Mouse (Mus musculus) heart, postnatal 10 days (tissue): ENCODE data around the gene Ppm1m. TPM values are rescaled to one million over a fixed set of nuclear protein-coding genes. Genes with fewer than 3 reads are reported as not detected.

ENCODE experiments used
- DNase-seq, 2 experiments: peaks; one replicate each; pipeline ENCODE4 v3.0.0; 2021
- intact Hi-C: fragments of 180-260 bp; cut with DNase I; formaldehyde crosslinking; loops from one replicate; pipeline ENCODE4 v1.15.1; 2025
- total RNA-seq, 2 experiments: library from RNA; stranded (reverse); gene quantifications; 2 replicates each; pipeline ENCODE4 v1.2.3; 2021

Gene Ppm1m
- 10 to 100 TPM; 15.4 to 19.5 TPM for total RNA-seq

- no peak for DNase-seq
- intact Hi-C loops = no loop called here
Measured at GRCm38 (mm10) chr9:106199535-106200272, at the start of gene Ppm1m. Gene Ppm1m (minus strand): TSS chr9:106199746.

- intact Hi-C loops = no loop called here
- peak in 1 of 2 experiments; percentile 58 for DNase-seq
Measured at GRCm38 (mm10) chr9:106242813-106243488, 43.4 kb upstream of the Ppm1m start.

DNA sequence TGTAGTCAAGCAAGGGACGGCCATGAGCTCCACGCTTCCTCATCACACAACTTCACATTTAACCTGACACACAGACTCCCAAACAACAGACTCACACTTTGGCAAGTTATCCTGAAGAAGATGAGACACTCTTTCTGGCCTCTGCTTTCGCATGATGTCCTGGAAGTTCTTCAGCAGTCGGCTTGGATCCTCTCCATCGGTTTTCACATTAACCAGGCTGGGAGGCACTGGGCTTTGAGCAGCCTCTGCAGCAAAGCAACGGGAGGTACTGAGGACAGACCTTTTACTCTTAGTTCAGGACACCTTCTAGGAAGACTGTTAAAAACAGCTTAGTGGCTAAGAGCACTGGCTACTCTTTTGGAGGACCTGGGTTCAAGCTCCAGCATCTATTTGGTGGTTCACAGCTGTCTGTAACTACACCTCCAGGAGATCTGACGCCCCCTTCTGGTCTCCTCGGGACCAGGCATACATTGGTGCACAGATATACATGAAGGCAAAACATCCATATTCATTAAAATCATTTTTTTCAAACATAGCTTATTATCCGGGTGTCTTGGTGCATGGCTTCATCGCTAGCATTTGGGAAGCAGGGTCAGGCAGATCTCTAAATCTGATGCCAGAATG, 42.1 kb upstream of the Ppm1m start:
- DNase-seq = no peak
- intact Hi-C loops = no loop called here

DNA sequence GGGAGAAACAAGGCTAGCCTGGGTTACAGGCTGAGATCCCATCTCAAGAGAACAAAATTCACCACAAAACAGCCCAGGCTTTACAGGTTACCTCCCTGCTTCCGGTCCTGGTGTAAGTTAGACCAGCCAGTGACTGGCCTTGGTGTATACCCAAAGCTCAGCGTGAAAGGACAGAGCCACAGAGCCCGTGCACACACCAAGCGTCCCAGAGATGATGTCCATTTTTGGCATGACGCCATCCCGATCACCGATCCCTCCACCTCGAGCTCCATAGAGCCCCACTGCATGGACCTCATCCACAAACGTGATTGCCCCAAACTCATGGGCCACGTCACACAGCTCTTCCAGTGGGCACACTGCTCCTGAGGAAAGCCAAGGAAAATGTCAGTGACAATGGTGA, 38.3 kb upstream of the Ppm1m start:
- DNase-seq = no peak
- intact Hi-C loops = no loop called here

- intact Hi-C loops = no loop called here
- DNase-seq = no peak
Measured at GRCm38 (mm10) chr9:106237401-106237800, 37.9 kb upstream of the Ppm1m start.

GRCm38 (mm10) chr9:106236818-106237211, 37.3 kb upstream of the Ppm1m start:
- intact Hi-C loops = no loop called here

GRCm38 (mm10) chr9:106236156-106236817, 36.7 kb upstream of the Ppm1m start:
- DNase-seq = no peak
- intact Hi-C loops = no loop called here

More at GRCm38 (mm10) chr9:106236818-106237211, 37.3 kb upstream of the Ppm1m start:
- DNase-seq = no peak

GRCm38 (mm10) chr9:106235194-106235830, 35.8 kb upstream of the Ppm1m start:
- intact Hi-C loops = no loop called here
- DNase-seq = peak; percentile 63 to 64

GRCm38 (mm10) chr9:106233953-106234352, 34.4 kb upstream of the Ppm1m start:
- intact Hi-C loops = loop anchor here (5.0 kb wide), 1 partner anchor 43 kb away; no protein-coding TSS in a partner anchor
- DNase-seq = no peak

GRCm38 (mm10) chr9:106232956-106233355, 33.4 kb upstream of the Ppm1m start:
- intact Hi-C loops = loop anchor here (5.0 kb wide), 1 partner anchor 44 kb away; no protein-coding TSS in a partner anchor

GRCm38 (mm10) chr9:106231816-106232215, 32.3 kb upstream of the Ppm1m start:
- intact Hi-C loops = loop anchor here (5.0 kb wide), 1 partner anchor 45 kb away; no protein-coding TSS in a partner anchor
- DNase-seq = no peak

More at GRCm38 (mm10) chr9:106232956-106233355, 33.4 kb upstream of the Ppm1m start:
- no peak for DNase-seq

DNA sequence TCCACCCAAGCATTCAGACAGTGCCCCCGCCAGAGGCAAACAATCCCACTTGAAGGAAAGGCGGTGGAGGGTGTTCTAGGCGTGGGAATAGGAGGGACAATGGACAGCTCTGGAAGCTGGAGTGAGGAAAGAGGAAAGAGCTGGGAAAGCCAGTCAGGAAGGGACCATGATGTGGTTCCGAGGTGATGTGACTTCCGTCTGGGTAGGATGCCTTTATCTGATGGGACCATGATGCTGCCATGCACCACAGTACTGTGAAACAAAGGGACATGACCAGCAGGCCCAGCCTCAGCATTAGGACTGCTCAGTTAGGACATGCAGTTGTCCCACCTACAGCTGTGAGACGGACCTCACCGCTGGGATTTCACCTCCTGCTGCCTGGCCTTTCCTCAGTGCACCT, 31.7 kb upstream of the Ppm1m start:
- intact Hi-C loops = loop anchor here (5.0 kb wide), 1 partner anchor 46 kb away; no protein-coding TSS in a partner anchor
- no peak for DNase-seq

DNA sequence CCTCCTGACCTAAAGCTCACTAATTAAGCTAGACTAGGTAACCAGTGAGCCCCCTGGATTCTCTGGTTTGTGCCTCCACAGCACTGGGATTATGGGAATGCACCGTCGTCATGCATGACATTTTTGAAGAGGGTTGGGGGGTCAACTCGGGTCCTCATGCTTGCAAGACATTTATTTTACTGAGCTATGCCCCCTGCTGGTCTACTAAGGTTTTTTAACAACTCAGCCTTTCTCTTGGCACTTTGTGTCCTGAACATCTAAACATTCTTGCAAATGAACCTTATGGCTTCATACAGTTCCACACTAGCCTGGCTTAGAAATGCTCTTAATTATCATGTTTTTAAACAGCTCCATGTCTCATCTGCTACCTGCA, 31.2 kb upstream of the Ppm1m start:
- intact Hi-C loops = loop anchor here (5.0 kb wide), 1 partner anchor 47 kb away; no protein-coding TSS in a partner anchor
- no peak for DNase-seq

DNA sequence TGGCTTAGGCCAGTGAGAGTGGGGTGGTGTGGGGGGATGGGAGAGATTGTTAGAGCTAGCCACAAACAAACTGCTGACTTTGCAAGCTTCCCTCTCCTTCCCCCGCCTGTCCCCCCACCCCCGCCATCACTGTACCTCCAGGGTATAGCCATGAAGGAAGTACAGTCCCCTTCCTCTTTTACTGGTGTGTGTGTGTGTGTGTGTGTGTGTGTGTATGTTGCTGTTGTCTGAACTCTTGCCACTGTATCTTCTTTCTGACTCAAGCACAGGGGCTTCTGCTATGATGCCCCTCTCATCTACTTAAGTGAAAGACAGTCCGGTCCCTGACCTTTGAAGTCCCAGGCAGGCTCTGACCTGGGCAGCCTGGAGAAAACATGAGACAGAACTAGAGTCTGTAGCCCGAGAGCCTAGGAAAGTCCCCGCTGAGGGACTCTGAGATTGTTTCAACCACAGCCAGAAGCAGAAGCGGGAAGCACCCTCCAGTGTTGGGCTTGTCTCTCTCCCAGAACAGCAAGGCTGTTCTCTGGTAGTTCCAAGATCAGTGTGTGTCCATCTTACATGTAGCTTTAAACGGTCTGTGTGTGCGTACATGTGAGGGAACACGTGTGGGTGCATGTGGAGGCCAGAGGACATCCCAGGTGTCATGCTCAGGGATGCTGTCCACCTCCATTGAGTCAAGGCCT, 30.6 kb upstream of the Ppm1m start:
- DNase-seq = no peak
- intact Hi-C loops = loop anchor here (5.0 kb wide), 1 partner anchor 47 kb away; no protein-coding TSS in a partner anchor

DNA sequence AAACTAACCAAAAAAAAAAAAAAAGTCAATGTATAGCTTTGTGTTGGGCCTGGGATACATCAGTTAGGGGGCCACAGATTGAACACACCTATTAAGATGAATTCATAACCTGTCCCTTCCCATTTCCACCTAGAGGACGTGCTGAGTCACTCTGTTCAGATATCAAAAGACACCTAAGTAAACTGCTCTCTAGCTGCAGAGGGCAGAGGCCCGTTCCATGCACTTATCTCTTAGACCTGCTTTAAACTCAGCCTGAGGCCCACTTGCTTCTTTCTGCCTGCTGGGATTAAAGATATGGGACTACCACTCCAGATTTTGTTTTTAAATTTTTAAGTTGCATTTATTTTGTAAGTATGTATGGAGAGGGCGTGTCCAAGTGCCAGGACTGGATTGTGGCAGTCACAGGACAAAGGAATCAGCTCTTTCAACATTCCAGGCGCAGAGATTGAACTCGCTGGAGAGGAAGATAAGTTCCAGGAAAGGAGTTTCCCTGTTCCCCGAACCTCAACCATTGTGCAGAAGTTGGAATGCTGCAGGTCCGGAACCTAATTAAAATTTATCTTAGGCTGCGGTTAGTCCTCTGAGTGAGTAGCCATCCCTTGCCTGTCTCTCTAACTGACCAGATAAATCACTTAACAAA, 28.4 kb upstream of the Ppm1m start:
- DNase-seq = no peak
- intact Hi-C loops = loop anchor here (1.0 kb wide), 1 partner anchor 44 kb away; no protein-coding TSS in a partner anchor

- intact Hi-C loops = no loop called here
- DNase-seq = peak; percentile 65 to 68
Measured at GRCm38 (mm10) chr9:106226151-106226682, 26.7 kb upstream of the Ppm1m start.

DNA sequence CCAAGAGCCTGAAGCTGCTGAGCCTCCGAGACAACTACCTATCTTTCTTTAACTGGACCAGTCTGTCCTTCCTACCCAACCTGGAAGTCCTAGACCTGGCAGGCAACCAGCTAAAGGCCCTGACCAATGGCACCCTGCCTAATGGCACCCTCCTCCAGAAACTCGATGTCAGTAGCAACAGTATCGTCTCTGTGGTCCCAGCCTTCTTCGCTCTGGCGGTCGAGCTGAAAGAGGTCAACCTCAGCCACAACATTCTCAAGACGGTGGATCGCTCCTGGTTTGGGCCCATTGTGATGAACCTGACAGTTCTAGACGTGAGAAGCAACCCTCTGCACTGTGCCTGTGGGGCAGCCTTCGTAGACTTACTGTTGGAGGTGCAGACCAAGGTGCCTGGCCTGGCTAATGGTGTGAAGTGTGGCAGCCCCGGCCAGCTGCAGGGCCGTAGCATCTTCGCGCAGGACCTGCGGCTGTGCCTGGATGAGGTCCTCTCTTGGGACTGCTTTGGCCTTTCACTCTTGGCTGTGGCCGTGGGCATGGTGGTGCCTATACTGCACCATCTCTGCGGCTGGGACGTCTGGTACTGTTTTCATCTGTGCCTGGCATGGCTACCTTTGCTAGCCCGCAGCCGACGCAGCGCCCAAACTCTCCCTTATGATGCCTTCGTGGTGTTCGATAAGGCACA, 26.1 kb upstream of the Ppm1m start:
- no peak for DNase-seq
- intact Hi-C loops = no loop called here

DNA sequence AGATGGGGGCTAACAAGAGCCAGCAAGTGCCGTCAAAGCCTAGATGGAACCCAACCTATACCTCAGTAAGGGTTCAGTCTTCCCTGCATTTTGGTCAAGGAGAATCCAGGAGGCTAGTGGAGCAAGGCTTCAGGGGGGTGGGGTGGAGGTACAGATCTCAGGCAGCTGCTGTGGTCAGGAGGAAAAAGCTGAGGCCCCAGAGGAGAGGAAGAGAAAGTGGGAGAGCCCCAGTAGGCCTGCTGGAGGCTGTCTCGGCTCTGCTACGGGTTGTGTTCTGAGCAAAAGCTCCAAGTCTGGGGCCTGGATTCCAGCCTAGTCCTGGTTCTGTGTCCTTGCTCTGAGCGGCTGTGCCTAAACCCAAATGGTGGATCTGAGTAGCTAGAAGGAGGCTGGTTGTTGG, 23.4 kb upstream of the Ppm1m start:
- no peak for DNase-seq
- intact Hi-C loops = no loop called here
